Mouse (Mus musculus) retina, embryonic 14.5 days (tissue): ENCODE results near the gene Tmed4.
"Not testable (repeated sequence)": the region's sequence is repeated elsewhere in the genome, so short reads cannot be mapped to it uniquely, and the experiment has no call there.

Experiments
- DNase-seq: peaks from one replicate; pipeline ENCODE4 v3.0.0-alpha.2; 2015; ENCODE audit warnings: low spot score

Gene Tmed4

GRCm38 (mm10) chr11:6267320-6268254 is 7.1 kb downstream of the Tmed4 start, which contains the start of gene Ddx56:
Gene Ddx56, minus strand, starts transcription at chr11:6267772.
- peak; percentile 97 for DNase-seq

DNA sequence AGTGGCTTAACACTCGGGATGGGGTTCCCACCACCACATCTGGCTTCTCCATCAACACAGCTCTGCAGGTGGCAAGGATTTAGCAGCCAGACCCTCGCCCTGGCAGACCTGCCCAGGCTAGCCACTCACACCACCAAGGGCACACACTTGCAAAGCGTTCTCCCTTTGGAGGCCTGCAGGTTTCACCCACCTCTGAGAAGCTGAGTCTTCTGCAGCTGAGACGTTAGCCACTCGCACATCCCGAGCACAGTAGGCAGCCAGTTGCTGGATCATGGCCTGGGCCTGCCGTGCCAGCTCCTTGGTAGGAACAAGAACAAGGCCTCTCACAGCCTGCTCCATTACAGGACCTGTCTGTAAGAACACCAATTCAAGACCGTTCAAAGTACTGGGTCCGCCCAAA is 8.0 kb downstream of the Tmed4 start:
- DNase-seq = no peak

- peak; percentile 91 for DNase-seq
Measured at GRCm38 (mm10) chr11:6261434-6262082, 13.1 kb downstream of the Tmed4 start.

GRCm38 (mm10) chr11:6259413-6259812 is 15.3 kb downstream of the Tmed4 start:
- DNase-seq = no peak

DNA sequence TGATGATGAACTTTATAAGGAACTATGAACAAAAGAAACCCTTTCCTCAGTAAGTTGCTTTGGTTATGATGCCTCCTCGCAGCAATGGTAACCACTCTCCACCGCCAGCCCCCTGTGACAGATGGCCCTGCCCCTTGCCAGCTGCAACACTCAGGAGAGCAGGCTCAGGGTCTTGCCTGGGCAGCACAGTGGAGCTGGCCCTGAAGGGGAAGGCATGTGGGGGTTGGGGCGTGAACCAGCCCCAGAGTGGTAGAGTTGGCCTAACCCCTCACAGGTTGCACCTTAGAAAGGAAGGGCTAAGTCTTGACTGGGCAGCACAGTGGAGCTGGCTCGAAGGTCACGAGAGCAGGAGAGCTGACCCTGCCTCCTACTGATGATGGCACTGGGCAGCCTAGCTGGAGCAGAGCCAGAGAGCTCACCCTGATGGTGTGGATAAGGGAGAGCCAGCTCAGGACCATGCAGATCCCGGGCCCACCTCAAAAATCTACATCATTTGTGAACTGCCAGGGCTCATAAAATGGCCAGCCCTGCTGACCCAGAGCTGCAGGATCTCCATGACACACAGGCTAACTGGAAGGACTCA is 18.1 kb downstream of the Tmed4 start:
- no peak for DNase-seq

DNA sequence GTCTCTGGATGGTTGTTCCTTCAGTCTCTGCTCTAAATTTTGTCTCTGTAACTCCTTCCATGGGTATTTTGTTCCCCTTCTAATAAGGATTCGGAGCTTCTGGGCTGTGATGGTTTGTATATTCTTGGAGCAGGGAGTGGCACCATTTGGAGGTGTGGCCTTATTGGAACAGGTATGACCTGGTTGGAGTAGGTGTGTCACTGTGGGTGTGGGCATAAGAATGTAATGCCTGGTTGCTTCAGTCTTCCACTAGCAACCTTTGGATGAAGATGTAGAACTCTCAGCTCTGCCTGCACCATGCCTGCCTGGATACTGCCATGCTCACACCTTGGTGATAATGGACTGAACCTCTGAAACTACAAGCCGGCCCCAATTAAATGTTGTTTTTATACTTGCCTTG is 20.1 kb downstream of the Tmed4 start:
- DNase-seq = not testable (repeated sequence)

GRCm38 (mm10) chr11:6252824-6253223 is 21.8 kb downstream of the Tmed4 start:
- no peak for DNase-seq

- DNase-seq = no peak
Measured at GRCm38 (mm10) chr11:6252248-6252647, 22.4 kb downstream of the Tmed4 start.

DNA sequence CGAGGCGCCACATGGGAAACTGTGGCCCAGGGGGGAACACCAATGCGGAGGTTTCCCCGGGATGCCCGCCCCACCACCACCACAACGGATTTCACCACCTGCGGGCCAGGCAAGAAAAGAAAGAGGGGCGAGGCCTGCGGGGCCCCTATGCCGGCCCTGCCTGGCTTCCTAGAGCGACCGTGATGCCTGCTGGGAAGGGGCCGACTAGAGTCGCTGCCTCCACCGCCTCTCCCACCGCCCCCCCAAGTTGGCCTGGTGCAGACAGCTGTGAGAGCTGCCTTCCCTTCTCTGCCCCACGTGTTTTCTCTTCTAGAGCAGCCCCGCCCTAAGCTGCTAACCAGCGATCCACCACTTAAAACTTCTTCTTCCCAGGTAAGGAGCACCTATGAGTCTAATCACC is 30.0 kb downstream of the Tmed4 start:
- DNase-seq = no peak

- no peak for DNase-seq
Measured at GRCm38 (mm10) chr11:6233025-6233424, 41.6 kb downstream of the Tmed4 start.

DNA sequence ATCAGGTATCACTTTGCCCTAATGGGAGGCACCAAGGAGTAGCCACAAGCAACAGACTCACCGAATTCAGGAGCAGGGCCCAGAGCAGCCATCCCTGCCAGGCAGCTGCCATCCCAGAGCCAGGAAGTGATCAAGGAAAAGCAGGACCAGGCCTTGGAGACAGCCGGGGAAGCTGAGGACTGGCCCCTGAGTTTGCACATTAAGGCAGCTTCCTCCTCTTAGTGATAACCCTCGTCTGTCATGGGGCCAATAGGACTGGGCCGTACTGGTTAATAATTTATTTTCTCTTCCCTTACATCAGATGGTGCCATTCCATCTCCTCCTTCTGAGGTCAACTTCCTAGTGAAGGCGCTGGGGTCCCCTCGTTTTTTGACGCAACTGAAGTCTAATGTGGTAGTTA is 44.7 kb downstream of the Tmed4 start, which contains the start of gene Npc1l1:
Gene Npc1l1, minus strand, starts transcription at position 132 of the 400 bp plus-strand sequence.
- no peak for DNase-seq

DNA sequence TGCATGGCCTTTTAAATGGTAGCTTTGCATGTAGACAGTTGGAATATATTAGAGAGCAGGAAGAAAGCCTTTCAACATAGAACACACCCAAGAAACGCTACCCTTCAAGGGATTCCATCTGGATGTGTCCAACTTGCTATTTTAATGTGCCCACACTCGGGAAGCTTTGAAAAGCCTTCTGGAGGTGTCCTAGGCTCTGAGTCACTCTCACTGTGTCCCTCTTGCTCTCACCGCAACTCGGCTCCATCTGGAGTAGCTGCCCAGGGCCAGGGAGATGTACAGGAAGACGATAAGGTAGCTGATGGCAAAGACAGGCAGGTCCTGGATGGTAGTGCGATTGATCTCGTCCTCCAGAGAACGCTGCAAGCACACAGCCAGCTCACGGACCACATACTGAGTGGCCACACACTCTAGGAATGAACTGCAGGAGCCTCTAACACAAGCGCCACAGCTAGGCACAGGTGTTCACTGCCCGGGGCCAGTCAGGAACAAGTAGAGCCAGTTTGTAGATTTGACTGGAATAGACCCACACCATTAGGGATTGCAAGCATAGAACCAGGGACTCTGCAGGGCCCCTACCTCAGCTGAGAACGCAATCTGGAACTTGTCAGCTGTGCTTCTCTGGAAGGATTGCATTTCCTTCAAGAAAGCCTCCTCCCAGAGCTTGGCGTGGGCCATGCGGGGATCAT is 50.0 kb downstream of the Tmed4 start:
- DNase-seq = no peak

- no peak for DNase-seq
Measured at GRCm38 (mm10) chr11:6222187-6222586, 52.5 kb downstream of the Tmed4 start.
